Mouse (Mus musculus) forebrain, postnatal 0 days (tissue): ENCODE measurements around the gene Dnm2. TPM values are rescaled to one million over a fixed set of nuclear protein-coding genes. Genes with fewer than 3 reads are reported as not detected.

Experiments
- ATAC-seq: fragments of 200-750 bp; cut with Nextera tagmentation; 2 replicates; pipeline ENCODE4 v1.8.0; 2017; ENCODE audit warnings: mild to moderate bottlenecking, moderate library complexity
- DNase-seq: peaks from one replicate; pipeline ENCODE4 v3.0.0-alpha.2; 2015
- H3K27ac ChIP-seq: fragments of 300-500 bp; sonication (generic); 2 replicates; pipeline ENCODE4 v1.5.1; 2014; ENCODE audit warnings: low read depth, mild to moderate bottlenecking, antibody characterized with exemption, low read length, moderate library complexity, mixed read lengths
- H3K27me3 ChIP-seq: fragments of 300-500 bp; sonication (generic); 2 replicates; pipeline ENCODE4 v1.6.1; 2014; ENCODE audit warnings: mild to moderate bottlenecking, low read length, mixed read lengths; ENCODE audit not compliant: insufficient read depth
- H3K36me3 ChIP-seq: fragments of 300-500 bp; sonication (generic); 2 replicates; pipeline ENCODE4 v1.6.1; 2014; ENCODE audit warnings: mild to moderate bottlenecking, moderate library complexity; ENCODE audit not compliant: insufficient read depth
- H3K4me1 ChIP-seq: fragments of 300-500 bp; sonication (generic); 2 replicates; pipeline ENCODE4 v1.6.1; 2014; ENCODE audit warnings: antibody characterized with exemption; ENCODE audit not compliant: insufficient read depth
- H3K4me2 ChIP-seq: fragments of 300-500 bp; sonication (generic); 2 replicates; pipeline ENCODE4 v1.6.1; 2014; ENCODE audit warnings: low read depth, mild to moderate bottlenecking, moderate library complexity
- H3K4me3 ChIP-seq: fragments of 300-500 bp; sonication (generic); 2 replicates; pipeline ENCODE4 v1.5.1; 2014; ENCODE audit warnings: low read depth, low read length, mixed read lengths
- H3K9ac ChIP-seq: fragments of 300-500 bp; sonication (generic); 2 replicates; pipeline ENCODE4 v1.6.1; 2014; ENCODE audit warnings: mild to moderate bottlenecking
- H3K9me3 ChIP-seq: fragments of 300-500 bp; sonication (generic); 2 replicates; pipeline ENCODE4 v1.6.1; 2016; ENCODE audit warnings: low read length
- CTCF ChIP-seq: sonication (generic); IDR thresholded peaks from 2 replicates; pipeline ENCODE4 v1.5.1; 2016; ENCODE audit warnings: antibody characterized with exemption, control low read depth, low read depth
- WGBS: fragments of 180-500 bp; shearing (Covaris S2); extraction: QIAGEN DNeasy Blood & Tissue Kit; methylation state at CpG from one replicate; pipeline ENCODE4 v1.1.7; 2014; 5-methylcytosine and 5-hydroxymethylcytosine counted together
- polyA plus RNA-seq: library from polyadenylated mRNA; unstranded; fragments of >200 nt; fragmentation: Nextera tagmentation; extraction: Ambion mirVana; gene quantifications from 2 replicates; pipeline ENCODE4 v1.2.1, GENCODE M21; 2015
- total RNA-seq: library from RNA; depleted of rRNA; stranded (reverse); fragments of >200 nt; gene quantifications from 2 replicates; pipeline ENCODE4 v1.2.3, GENCODE M21; 2014

Gene Dnm2
- total and polyA plus RNA-seq, 2 experiments from 2014 or later = 64.0 to 68.5 TPM

GRCm38 (mm10) chr9:21401042-21401441 lies 23.7 kb upstream of the Dnm2 start:
- ATAC-seq = no peak
- H3K36me3 ChIP-seq = peaks cover 96% of the 10 kb centered on the region
- H3K4me1 ChIP-seq = no peaks in the 10 kb centered on the region
- no peaks in the 10 kb centered on the region for H3K9me3 ChIP-seq
- H3K27me3 ChIP-seq = no peaks in the 10 kb centered on the region
- H3K4me3 ChIP-seq = no peak overlapping the region
- no peak overlapping the region for H3K27ac ChIP-seq
- H3K4me2 ChIP-seq = no peak overlapping the region
- 89% methylated on average over 9 of the region's 9 CpGs for WGBS
- H3K9ac ChIP-seq = no peak overlapping the region
- TF ChIP-seq CTCF = no peak
- DNase-seq = no peak

- Histone ChIP-seq H3K27ac (no peak overlapping the region), H3K9ac (no peak overlapping the region), H3K4me2 (no peak overlapping the region), H3K9me3 (no peaks in the 10 kb centered on the region), H3K36me3 (peaks cover 89% of the 10 kb centered on the region), H3K4me1 (no peaks in the 10 kb centered on the region), H3K4me3 (no peak overlapping the region), H3K27me3 (no peaks in the 10 kb centered on the region)
- TF ChIP-seq CTCF = no peak
- ATAC-seq (no peak), DNase-seq (no peak)
- 91% methylated on average over 11 of the region's 11 CpGs for WGBS
These were observed 21.9 kb upstream of the Dnm2 start for GRCm38 (mm10) chr9:21402764-21403253.

DNA sequence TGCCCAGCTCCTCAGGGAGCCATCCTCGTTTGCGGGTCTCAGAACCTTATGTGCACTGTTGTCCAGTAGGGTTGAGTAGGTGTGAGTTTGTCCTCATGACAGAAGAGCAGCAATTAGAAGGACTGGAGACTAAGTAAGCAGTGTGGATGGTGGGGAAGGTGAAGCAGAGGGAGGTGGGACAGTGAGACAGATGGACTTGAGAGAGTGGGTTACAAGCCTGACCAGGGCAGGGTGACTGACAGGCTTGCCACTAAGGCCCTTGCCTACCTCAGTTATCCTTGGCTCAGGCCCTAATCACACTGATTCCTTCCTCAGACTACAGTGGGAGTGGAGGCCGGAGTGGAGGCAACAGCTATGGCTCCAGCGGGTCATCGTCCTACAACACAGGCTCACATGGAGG lies 21.0 kb upstream of the Dnm2 start:
- no peak for ATAC-seq
- WGBS = 96% methylated on average over 5 of the region's 5 CpGs
- Histone ChIP-seq H3K9me3 (no peaks in the 10 kb centered on the region), H3K4me3 (no peak overlapping the region), H3K36me3 (peaks cover 80% of the 10 kb centered on the region), H3K4me1 (no peaks in the 10 kb centered on the region), H3K9ac (no peak overlapping the region), H3K27me3 (no peaks in the 10 kb centered on the region), H3K4me2 (no peak overlapping the region), H3K27ac (no peak overlapping the region)
- no peak for TF ChIP-seq CTCF
- no peak for DNase-seq

GRCm38 (mm10) chr9:21405525-21405924 lies 19.2 kb upstream of the Dnm2 start:
- H3K27me3 ChIP-seq = no peaks in the 10 kb centered on the region
- no peak overlapping the region for H3K27ac ChIP-seq
- H3K4me1 ChIP-seq = no peaks in the 10 kb centered on the region
- ATAC-seq (no peak), DNase-seq (no peak)
- no peaks in the 10 kb centered on the region for H3K9me3 ChIP-seq
- TF ChIP-seq CTCF = no peak
- no peak overlapping the region for H3K9ac ChIP-seq
- 81% methylated on average over 4 of the region's 4 CpGs for WGBS
- no peak overlapping the region for H3K4me2 ChIP-seq
- H3K4me3 ChIP-seq = no peak overlapping the region
- H3K36me3 ChIP-seq = peaks cover 62% of the 10 kb centered on the region

DNA sequence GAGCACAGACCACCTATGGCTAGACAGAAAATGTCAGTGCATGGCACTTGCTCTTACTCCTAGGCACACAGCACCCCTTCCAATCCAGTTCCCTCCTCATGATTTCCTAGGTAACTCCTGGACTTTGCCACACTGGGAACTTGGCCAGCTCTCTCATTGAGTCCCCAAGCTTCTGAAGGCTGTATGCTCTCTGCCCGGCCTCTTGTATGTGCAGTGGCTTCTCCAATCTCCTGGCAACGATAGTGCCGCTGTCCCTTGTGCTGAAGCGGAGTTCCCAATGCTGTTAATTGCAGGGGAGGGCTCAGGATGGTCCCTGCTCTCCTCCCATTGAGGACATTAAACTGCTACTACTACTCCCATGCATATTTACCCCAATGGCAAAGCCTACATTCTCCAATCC lies 16.8 kb upstream of the Dnm2 start:
- Histone ChIP-seq H3K36me3 (peaks cover 39% of the 10 kb centered on the region), H3K4me1 (peaks cover 11% of the 10 kb centered on the region; the same call in 1 of the 2 replicates), H3K9ac (no peak overlapping the region), H3K9me3 (no peaks in the 10 kb centered on the region), H3K4me3 (no peak overlapping the region), H3K27ac (no peak overlapping the region), H3K27me3 (no peaks in the 10 kb centered on the region), H3K4me2 (no peak overlapping the region)
- 11% methylated on average over 4 of the region's 4 CpGs for WGBS
- no peak for TF ChIP-seq CTCF
- DNase-seq = peak; percentile 52
- ATAC-seq = no peak

DNA sequence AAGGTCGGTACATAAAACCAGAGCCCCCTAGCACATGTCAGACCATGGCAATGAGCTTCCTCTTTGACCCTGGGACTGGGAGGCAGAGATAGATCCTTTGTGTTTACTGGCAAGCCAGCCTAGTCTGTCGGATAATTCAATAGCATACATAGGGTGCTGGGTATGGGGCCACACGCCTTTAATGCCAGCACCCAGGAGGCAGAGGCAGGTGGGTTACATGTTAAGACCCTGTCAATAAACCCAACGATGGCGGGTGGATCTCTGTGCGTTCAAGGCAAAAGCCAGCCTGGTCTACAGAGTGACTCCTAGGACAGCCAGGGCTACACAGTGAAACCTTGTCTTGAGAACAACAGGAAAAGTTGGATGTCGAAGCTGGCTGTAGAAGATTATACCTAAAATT lies 16.1 kb upstream of the Dnm2 start:
- Histone ChIP-seq H3K4me3 (no peak overlapping the region), H3K27ac (no peak overlapping the region), H3K27me3 (no peaks in the 10 kb centered on the region), H3K4me1 (peaks cover 11% of the 10 kb centered on the region; the same call in 1 of the 2 replicates), H3K9me3 (no peaks in the 10 kb centered on the region), H3K36me3 (peaks cover 33% of the 10 kb centered on the region), H3K4me2 (no peak overlapping the region), H3K9ac (no peak overlapping the region)
- ATAC-seq = no peak
- WGBS = 77% methylated on average over 7 of the region's 7 CpGs
- no peak for TF ChIP-seq CTCF
- no peak for DNase-seq

GRCm38 (mm10) chr9:21409592-21410317 lies 15.0 kb upstream of the Dnm2 start:
- Histone ChIP-seq H3K36me3 (peaks cover 23% of the 10 kb centered on the region), H3K27me3 (no peaks in the 10 kb centered on the region), H3K4me2 (no peak overlapping the region), H3K4me1 (peaks cover 11% of the 10 kb centered on the region; the same call in 1 of the 2 replicates), H3K27ac (no peak overlapping the region), H3K9ac (no peak overlapping the region), H3K4me3 (no peak overlapping the region), H3K9me3 (no peaks in the 10 kb centered on the region)
- WGBS = 33% methylated on average over 9 of the region's 9 CpGs
- ATAC-seq (peak; percentile 30; the same call in 1 of the 2 replicates), DNase-seq (peak; percentile 86)
- peak; percentile 84 for TF ChIP-seq CTCF
